Mouse (Mus musculus): ENCODE measurements around the gene Il3. TPM values are rescaled to one million over a fixed set of nuclear protein-coding genes. Genes with fewer than 3 reads are reported as not detected.

Il3 gene
- total RNA-seq (2021): not detected
- long read RNA-seq, experiment 1: 0 reads
- long read RNA-seq, experiment 2: 0 reads

- intact Hi-C loops (cut with DNase I): no loop called here
- no peak for DNase-seq
- Histone ChIP-seq H3K4me3 (no peak within 1 kb of the TSS), H3K27ac (no peak within 1 kb of the TSS)
- no peak for TF ChIP-seq CTCF (IDR thresholded peaks at IDR 0.05)
These were observed at the start of gene Il3 for GRCm38 (mm10) chr11:54267177-54267576. Gene Il3 (minus strand): TSS chr11:54267277.

DNA sequence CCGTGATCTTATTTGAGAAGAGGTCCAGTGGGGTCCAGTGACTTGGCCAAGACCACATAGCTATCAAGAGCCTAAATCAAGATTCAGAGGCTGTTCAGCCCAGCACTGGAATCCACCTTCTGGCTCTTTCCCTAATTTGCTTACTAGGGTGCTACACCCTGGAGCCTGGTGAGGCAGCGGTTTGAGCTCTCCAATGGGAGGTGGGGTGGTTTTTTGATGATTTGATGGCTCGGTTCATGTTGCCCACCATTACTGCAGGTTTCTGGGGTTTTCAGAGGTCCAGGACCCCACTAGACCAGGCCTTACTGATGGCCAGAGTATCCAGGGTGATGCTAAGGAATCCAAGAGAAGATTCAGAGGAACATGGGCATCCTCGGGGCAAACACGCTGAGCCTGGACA, 48.3 kb upstream of the Il3 start:
- no peak for TF ChIP-seq CTCF (IDR thresholded peaks at IDR 0.05)
- DNase-seq: no peak
- intact Hi-C loops (cut with DNase I): no loop called here
- H3K4me3 ChIP-seq: no peak overlapping the region
- H3K27ac ChIP-seq: peak overlapping the region; percentile 4; the same call in 1 of the 2 replicates

DNA sequence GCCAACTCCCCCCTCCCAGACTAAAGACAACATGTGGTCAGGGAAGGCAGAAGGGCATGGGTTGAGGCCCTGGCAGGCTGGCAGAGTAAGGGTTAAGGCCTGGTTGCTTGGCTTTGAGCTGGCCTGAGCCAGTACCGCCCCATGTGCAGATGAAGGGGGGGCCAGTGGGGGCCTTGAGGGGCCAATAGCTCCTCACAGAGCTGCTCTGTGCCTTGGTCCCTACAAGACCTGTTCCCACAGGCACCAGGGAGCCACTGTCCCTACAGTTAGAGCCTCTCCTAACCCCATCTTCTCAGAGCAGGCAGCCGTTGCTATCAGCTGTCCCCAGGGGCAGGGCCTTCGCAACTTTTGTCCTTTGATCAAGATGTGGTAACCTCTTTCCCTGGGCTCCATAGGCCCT, 47.7 kb upstream of the Il3 start:
- peak; percentile 22 for DNase-seq
- Histone ChIP-seq H3K4me3 (no peak overlapping the region), H3K27ac (peak overlapping the region; percentile 4; the same call in 1 of the 2 replicates)
- no peak for TF ChIP-seq CTCF (IDR thresholded peaks at IDR 0.05)
- intact Hi-C loops (cut with DNase I): no loop called here

GRCm38 (mm10) chr11:54313391-54314360, 46.6 kb upstream of the Il3 start:
- no peak for TF ChIP-seq CTCF (IDR thresholded peaks at IDR 0.05)
- DNase-seq: peak; percentile 11
- intact Hi-C loops (cut with DNase I): loop anchor here (2.0 kb wide), 2 partner anchors 17 to 39 kb away; no protein-coding TSS in a partner anchor
- Histone ChIP-seq H3K4me3 (no peak overlapping the region), H3K27ac (peak overlapping the region; percentile 88)

GRCm38 (mm10) chr11:54312603-54313002, 45.5 kb upstream of the Il3 start:
- Histone ChIP-seq H3K4me3 (no peak overlapping the region), H3K27ac (peak overlapping the region; percentile 88)
- TF ChIP-seq CTCF (IDR thresholded peaks at IDR 0.05): no peak
- intact Hi-C loops (cut with DNase I): loop anchor here (2.0 kb wide), 2 partner anchors 18 to 40 kb away; no protein-coding TSS in a partner anchor
- DNase-seq: peak; percentile 58

GRCm38 (mm10) chr11:54312021-54312420, 44.9 kb upstream of the Il3 start:
- DNase-seq: peak; percentile 68
- intact Hi-C loops (cut with DNase I): loop anchor here (2.0 kb wide), 2 partner anchors 19 to 41 kb away; no protein-coding TSS in a partner anchor
- no peak overlapping the region for H3K4me3 ChIP-seq
- TF ChIP-seq CTCF (IDR thresholded peaks at IDR 0.05): no peak
- H3K27ac ChIP-seq: peak overlapping the region; percentile 88

- peak; percentile 15 for DNase-seq
- Histone ChIP-seq H3K27ac (peak overlapping the region; percentile 88), H3K4me3 (no peak overlapping the region)
- intact Hi-C loops (cut with DNase I): no loop called here
- no peak for TF ChIP-seq CTCF (IDR thresholded peaks at IDR 0.05)
These were observed 43.5 kb upstream of the Il3 start for GRCm38 (mm10) chr11:54310588-54310987.

DNA sequence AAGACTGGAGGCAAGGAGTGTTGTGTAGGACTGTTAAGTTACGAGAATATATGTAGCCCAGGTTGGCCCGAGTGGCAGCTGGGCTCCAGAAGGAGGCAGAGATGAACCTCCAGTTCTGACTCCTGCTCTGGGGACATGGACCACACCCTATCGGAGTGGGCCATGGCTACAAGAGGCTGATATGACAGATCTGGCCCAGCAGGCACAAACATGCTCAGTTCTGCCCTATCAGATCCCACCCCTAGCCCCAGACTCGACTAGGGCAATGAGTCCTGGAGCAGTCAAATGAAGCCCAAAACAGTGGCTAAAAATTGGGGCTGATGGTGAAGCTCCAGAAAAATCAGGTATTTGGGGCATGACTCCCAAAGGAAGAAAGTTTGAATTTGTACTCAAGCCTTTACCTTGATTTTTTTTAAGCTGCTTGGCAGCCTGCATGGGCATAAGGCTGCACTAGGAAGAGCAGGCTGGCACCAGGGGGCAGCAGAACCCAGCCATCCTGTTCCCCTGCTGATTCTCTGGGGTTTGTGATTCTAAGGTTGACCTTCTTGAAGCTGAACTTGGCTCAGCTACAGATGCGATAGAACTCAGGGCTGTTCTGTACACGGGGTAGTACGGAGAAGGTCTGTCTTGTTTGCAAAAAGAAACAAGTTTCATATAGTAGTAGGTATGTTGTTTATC, 40.2 kb upstream of the Il3 start:
- Histone ChIP-seq H3K4me3 (no peak overlapping the region; the same call in 1 of the 2 replicates), H3K27ac (peak overlapping the region; percentile 64)
- DNase-seq: peak; percentile 81
- peak; percentile 86 for TF ChIP-seq CTCF (IDR thresholded peaks at IDR 0.05)
- intact Hi-C loops (cut with DNase I): loop anchor here (2.0 to 5.0 kb wide), 3 partner anchors 45 to 230 kb away; no protein-coding TSS in a partner anchor

DNA sequence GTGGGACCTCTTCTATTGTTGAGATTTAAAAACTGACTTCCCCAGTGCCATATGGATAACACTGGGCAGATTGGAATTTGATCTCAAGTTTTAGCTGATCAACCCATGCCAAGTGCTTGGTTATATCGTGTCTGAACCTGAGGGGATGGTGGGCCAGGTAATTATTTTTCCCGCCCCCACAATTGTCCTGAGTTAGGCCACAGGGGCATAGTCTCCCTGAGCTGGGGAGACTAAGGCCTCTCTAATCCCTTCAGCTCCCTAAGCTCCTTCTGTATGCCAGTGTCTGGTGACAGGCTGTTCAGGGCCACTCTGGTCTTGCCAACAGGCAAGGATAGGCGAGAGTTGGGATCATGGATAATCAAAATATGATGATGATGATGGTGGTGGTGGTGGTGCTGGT, 38.3 kb upstream of the Il3 start:
- Histone ChIP-seq H3K4me3 (peak overlapping the region; percentile 85), H3K27ac (peak overlapping the region; percentile 91)
- no peak for TF ChIP-seq CTCF (IDR thresholded peaks at IDR 0.05)
- DNase-seq: no peak
- intact Hi-C loops (cut with DNase I): loop anchor here (5.0 kb wide), 1 partner anchor 43 kb away; no protein-coding TSS in a partner anchor

- peak; percentile 56 for DNase-seq
- intact Hi-C loops (cut with DNase I): no loop called here
- peak; percentile 17; the same call in 1 of the 2 replicates for TF ChIP-seq CTCF (IDR thresholded peaks at IDR 0.05)
- Histone ChIP-seq H3K27ac (peak overlapping the region; percentile 91), H3K4me3 (peak overlapping the region; percentile 85)
These were observed 37.4 kb upstream of the Il3 start for GRCm38 (mm10) chr11:54304471-54304873.

- intact Hi-C loops (cut with DNase I): no loop called here
- peak; percentile 14; the same call in 1 of the 2 replicates for TF ChIP-seq CTCF (IDR thresholded peaks at IDR 0.05)
- peak; percentile 79 for DNase-seq
- peak within 1 kb of the TSS; percentile 85 for H3K4me3 ChIP-seq
- peak within 1 kb of the TSS; percentile 91 for H3K27ac ChIP-seq
These were observed 36.8 kb upstream of the Il3 start, which contains the start of gene Acsl6 for GRCm38 (mm10) chr11:54303728-54304470. Gene Acsl6 (plus strand): TSS chr11:54303798.

Measured in gastrocnemius, adult 2 months (tissue).